Comparison of ENCODE assay signal across 32 mouse cellular contexts in genomic region chr11:99138976-99139375, GRCm38 (mm10). TPM values are rescaled to one million over a fixed set of nuclear protein-coding genes. Genes with fewer than 3 reads are reported as not detected.
A peak's percentile ranks its signal among the peaks of the same experiment; 100 is the strongest.
DNase-seq lines count a peak whose midpoint lies in the region; ATAC-seq and TF ChIP-seq lines count a peak whose summit lies in the region.
"Had no signal": no experiment of that assay in that cellular context is flagged by ENCODE, and none has a peak within 500 bp of the region (broad histone marks: within the 10 kb centered on the region; RNA-seq: fewer than 3 reads in every experiment).

No protein-coding gene starts in this region.

- H3K4me2 ChIP-seq in embryonic facial prominence, embryonic 14.5 days (ENCODE audit: low read depth, low read length) = no peak overlapping the region
- H3K4me2 ChIP-seq in limb, embryonic 13.5 days (replicated peaks) = no peak overlapping the region
- H3K4me2 ChIP-seq in liver, embryonic 11.5 days = no peak overlapping the region
- H3K4me2 ChIP-seq: hindbrain, embryonic 13.5 days; liver, embryonic 13.5 days; neural tube, embryonic 12.5 days had no signal

- no peak overlapping the region; the same call in 1 of the 2 replicates for H3K9ac ChIP-seq in embryonic facial prominence, embryonic 14.5 days (ENCODE audit: low read depth, low read length)
- H3K9ac ChIP-seq in limb, embryonic 13.5 days = no peak overlapping the region
- no peak overlapping the region for H3K9ac ChIP-seq in liver, embryonic 11.5 days (ENCODE audit: low read depth, low read length)
- H3K9ac ChIP-seq: forebrain, postnatal 0 days; hindbrain, embryonic 13.5 days; liver, embryonic 13.5 days; neural tube, embryonic 12.5 days had no signal

- H3K4me3 ChIP-seq in gastrocnemius, adult 2 months = no peak overlapping the region
- H3K4me3 ChIP-seq in embryonic facial prominence, embryonic 14.5 days (ENCODE audit: low read depth, low read length) = no peak overlapping the region
- H3K4me3 ChIP-seq in limb, embryonic 13.5 days = no peak overlapping the region
- H3K4me3 ChIP-seq in liver, embryonic 11.5 days (ENCODE audit: low read depth, low read length) = no peak overlapping the region
- H3K4me3 ChIP-seq: hindbrain, embryonic 13.5 days; liver, embryonic 13.5 days; midbrain, embryonic 10.5 days; myocyte; neural tube, embryonic 12.5 days had no signal

- ATAC-seq in embryonic facial prominence, embryonic 14.5 days (ENCODE audit: low read depth) = no peak
- ATAC-seq in limb, embryonic 13.5 days (ENCODE audit: low FRiP score, low read depth) = no peak
- ATAC-seq in liver, embryonic 11.5 days (replicated peaks; ENCODE audit: low FRiP score) = no peak
- ATAC-seq: forebrain, postnatal 0 days; intestine, embryonic 16.5 days; Patski had no signal

- no peaks in the 10 kb centered on the region for H3K9me3 ChIP-seq in embryonic facial prominence, embryonic 14.5 days (ENCODE audit: control insufficient read depth, low read length)
- no peaks in the 10 kb centered on the region for H3K9me3 ChIP-seq in limb, embryonic 13.5 days
- H3K9me3 ChIP-seq in liver, embryonic 11.5 days (ENCODE audit: control insufficient read depth, low read length) = no peaks in the 10 kb centered on the region
- H3K9me3 ChIP-seq: hindbrain, embryonic 13.5 days; liver, embryonic 13.5 days; midbrain, embryonic 10.5 days; neural tube, embryonic 12.5 days had no signal

- no peaks in the 10 kb centered on the region for H3K36me3 ChIP-seq in embryonic facial prominence, embryonic 14.5 days (ENCODE audit: control insufficient read depth, insufficient read depth, low read length)
- no peaks in the 10 kb centered on the region for H3K36me3 ChIP-seq in limb, embryonic 13.5 days
- no peaks in the 10 kb centered on the region for H3K36me3 ChIP-seq in liver, embryonic 11.5 days (ENCODE audit: control insufficient read depth, insufficient read depth, low read length)
- H3K36me3 ChIP-seq: hindbrain, embryonic 13.5 days; liver, embryonic 13.5 days; midbrain, embryonic 10.5 days; neural tube, embryonic 12.5 days had no signal

- no peaks in the 10 kb centered on the region for H3K27me3 ChIP-seq in embryonic facial prominence, embryonic 14.5 days (replicated peaks; ENCODE audit: control insufficient read depth, insufficient read depth, low read length)
- H3K27me3 ChIP-seq in limb, embryonic 13.5 days = no peaks in the 10 kb centered on the region
- no peaks in the 10 kb centered on the region for H3K27me3 ChIP-seq in liver, embryonic 11.5 days (replicated peaks; ENCODE audit: control insufficient read depth, insufficient read depth, low read length)
- H3K27me3 ChIP-seq: CH12.LX; hindbrain, embryonic 13.5 days; liver, embryonic 13.5 days; neural tube, embryonic 12.5 days had no signal

- no peak for TF ChIP-seq CTCF in gastrocnemius, adult 2 months (IDR thresholded peaks at IDR 0.05)

- WGBS in embryonic facial prominence, embryonic 14.5 days = 53% methylated on average over 9 of the region's 9 CpGs
- 56% methylated on average over 9 of the region's 9 CpGs for WGBS in limb, embryonic 13.5 days
- 78% methylated on average over 9 of the region's 9 CpGs for WGBS in liver, embryonic 11.5 days

- intact Hi-C loops in gastrocnemius, adult 2 months (cut with DNase I) = no loop called here

- peak overlapping the region; percentile 24; the same call in 1 of the 2 replicates for H3K27ac ChIP-seq in gastrocnemius, adult 2 months
- 0 out of 2 replicates have a peak overlapping the region, but pooled peaks have one; percentile 34 for H3K27ac ChIP-seq in embryonic facial prominence, embryonic 14.5 days (replicated peaks; ENCODE audit: low read depth, low read length)
- peak overlapping the region; percentile 34; the same call in 1 of the 2 replicates for H3K27ac ChIP-seq in limb, embryonic 13.5 days
- H3K27ac ChIP-seq in liver, embryonic 11.5 days (ENCODE audit: low read depth, low read length) = no peak overlapping the region
- H3K27ac ChIP-seq: hindbrain, embryonic 13.5 days; kidney, postnatal 0 days; liver, embryonic 13.5 days; midbrain, embryonic 10.5 days; neural tube, embryonic 12.5 days had no signal

- H3K4me1 ChIP-seq in embryonic facial prominence, embryonic 14.5 days (ENCODE audit: control insufficient read depth, insufficient read depth, low read length) = peaks cover 47% of the 10 kb centered on the region
- H3K4me1 ChIP-seq in limb, embryonic 13.5 days = peaks cover 66% of the 10 kb centered on the region
- peaks cover 28% of the 10 kb centered on the region for H3K4me1 ChIP-seq in liver, embryonic 11.5 days (replicated peaks; ENCODE audit: control insufficient read depth, insufficient read depth, low read length)

- peak; percentile 46 for DNase-seq in gastrocnemius, adult 2 months
- no peak for DNase-seq in gastrocnemius, adult 18-20 months (ENCODE audit: low spot score)
- peak; percentile 43 for DNase-seq in MN1 (ENCODE audit: low spot score)
- peak; percentile 55 for DNase-seq in embryonic facial prominence, embryonic 14.5 days (ENCODE audit: low spot score)
- no peak for DNase-seq in cerebellum, adult 11-12 months
- no peak for DNase-seq in frontal cortex, postnatal 25 days (ENCODE audit: low spot score in 2 of 2)
- no peak for DNase-seq in liver, embryonic 11.5 days (ENCODE audit: low spot score)
- DNase-seq: adrenal gland, postnatal 25 days; cerebellum, adult 18-20 months; cerebellum, postnatal 10 days; forebrain, postnatal 0 days; gastrocnemius, postnatal 25 days; kidney, adult 8-10 months; kidney, postnatal 4 days; layer of hippocampus, postnatal 36 days; left cerebral cortex, postnatal 4 days; liver, embryonic 13.5 days; lung, postnatal 14 days; right cerebral cortex, adult 18-20 months; right cerebral cortex, postnatal 4 days; thymus, adult 2 months had no signal

RNA-seq across cellular contexts. Expression of gene Ccr7, which starts 15.9 kb away (rescaled TPM):
- total RNA-seq in gastrocnemius, adult 2 months (2021) = not detected
- not detected for total RNA-seq in gastrocnemius, adult 18-20 months (2021)
- polyA plus RNA-seq in embryonic facial prominence, embryonic 14.5 days (2014; fragmentation: Nextera tagmentation; extraction: Ambion mirVana) = 0.33 and 0.50 TPM in 2 replicates
- polyA plus RNA-seq in limb, embryonic 13.5 days (2015; fragmentation: Nextera tagmentation; extraction: Ambion mirVana) = 0.39 and 0.83 TPM in 2 replicates
- 0.36 and 0.58 TPM in 2 replicates for polyA plus RNA-seq in liver, embryonic 11.5 days (2014; fragmentation: Nextera tagmentation; extraction: Ambion mirVana)
- total RNA-seq: common myeloid progenitor, adult 5-6 weeks; gastrocnemius, postnatal 25 days; layer of hippocampus, postnatal 36 days; left cerebral cortex, postnatal 4 days; midbrain, postnatal 0 days had no signal
- polyA plus RNA-seq: hindbrain, embryonic 13.5 days; midbrain, postnatal 0 days had no signal

RNA-seq across cellular contexts. Expression of gene Tns4, which starts 49.9 kb away (rescaled TPM):
- total RNA-seq in gastrocnemius, adult 2 months (2021) = under 1 TPM in 1 of 2 experiments, not detected in 1; 0.22 TPM
- under 1 TPM in 1 of 2 experiments, not detected in 1; 0.07 TPM for total RNA-seq in gastrocnemius, adult 18-20 months (2021)
- polyA plus RNA-seq in embryonic facial prominence, embryonic 14.5 days (2014; fragmentation: Nextera tagmentation; extraction: Ambion mirVana) = 0.81 and 1.0 TPM in 2 replicates
- polyA plus RNA-seq in limb, embryonic 13.5 days (2015; fragmentation: Nextera tagmentation; extraction: Ambion mirVana) = 0.55 and 1.2 TPM in 2 replicates
- polyA plus RNA-seq in liver, embryonic 11.5 days (2014; fragmentation: Nextera tagmentation; extraction: Ambion mirVana) = 0.21 TPM in 1 of 2 replicates, not detected in the other
- total RNA-seq: layer of hippocampus, postnatal 36 days; left cerebral cortex, postnatal 4 days had no signal
- polyA plus RNA-seq: forebrain, postnatal 0 days; Patski had no signal

Comparison
In these comparisons a context has a peak if more than half of its experiments do, and no peak if none do; other contexts are left out.
1. DNase-seq: peak in gastrocnemius, adult 2 months (single experiment), MN1 (single experiment) and embryonic facial prominence, embryonic 14.5 days (single experiment); none in gastrocnemius, adult 18-20 months (single experiment), cerebellum, adult 11-12 months (single experiment), frontal cortex, postnatal 25 days (0 of 2) and liver, embryonic 11.5 days (single experiment).